Mouse (Mus musculus): ENCODE measurements around the gene Aqp9.
"Not testable (repeated sequence)": the region's sequence is repeated elsewhere in the genome, so short reads cannot be mapped to it uniquely, and the experiment has no call there.

The Aqp9 gene

GRCm38 (mm10) chr9:71135073-71135472, 33.4 kb downstream of the Aqp9 start:
- DNase-seq: no peak

- no peak for DNase-seq
Observed at GRCm38 (mm10) chr9:71133190-71133589, 35.3 kb downstream of the Aqp9 start.

DNA sequence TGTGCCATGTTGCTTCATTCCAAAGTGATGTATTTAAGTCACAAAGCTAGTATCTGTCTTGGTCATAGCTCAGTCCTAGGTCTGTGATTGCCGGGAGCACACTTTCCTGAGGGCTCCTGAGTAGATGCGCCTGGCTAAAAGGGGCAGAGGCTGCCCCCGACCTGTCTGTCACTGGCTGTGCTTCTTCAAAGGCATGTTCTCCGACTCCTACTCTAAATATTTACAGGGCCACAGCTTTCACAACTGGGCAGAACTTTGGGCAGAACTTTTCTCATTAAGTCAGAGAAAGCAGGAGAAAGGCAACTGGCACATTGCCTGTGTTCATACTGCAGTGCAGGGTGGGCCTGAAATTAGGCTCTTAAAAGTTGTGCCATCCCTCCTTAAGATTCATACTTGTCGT, 36.7 kb downstream of the Aqp9 start:
- DNase-seq: no peak

DNA sequence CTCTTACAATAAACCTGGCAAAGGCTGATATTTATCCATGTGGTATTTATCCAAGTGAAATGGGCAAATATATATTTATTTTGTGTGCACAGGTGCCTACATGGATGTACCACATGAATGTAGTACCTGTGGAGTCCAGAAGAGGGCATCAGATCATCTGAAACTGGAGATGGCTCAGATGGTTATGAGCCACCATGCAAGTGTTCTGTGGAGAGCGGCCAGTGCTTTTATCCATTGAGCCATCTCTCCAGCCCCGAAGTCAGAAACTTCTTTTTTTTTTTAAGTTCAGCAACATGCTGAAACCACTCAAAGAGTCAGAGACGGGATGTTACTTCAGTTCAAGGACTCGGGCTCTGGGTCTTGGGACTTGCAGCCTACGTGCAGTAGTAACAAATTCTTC, 39.6 kb downstream of the Aqp9 start:
- DNase-seq: peak; percentile 33 to 39

- no peak for DNase-seq
Observed at GRCm38 (mm10) chr9:71126205-71126604, 42.3 kb downstream of the Aqp9 start.

DNA sequence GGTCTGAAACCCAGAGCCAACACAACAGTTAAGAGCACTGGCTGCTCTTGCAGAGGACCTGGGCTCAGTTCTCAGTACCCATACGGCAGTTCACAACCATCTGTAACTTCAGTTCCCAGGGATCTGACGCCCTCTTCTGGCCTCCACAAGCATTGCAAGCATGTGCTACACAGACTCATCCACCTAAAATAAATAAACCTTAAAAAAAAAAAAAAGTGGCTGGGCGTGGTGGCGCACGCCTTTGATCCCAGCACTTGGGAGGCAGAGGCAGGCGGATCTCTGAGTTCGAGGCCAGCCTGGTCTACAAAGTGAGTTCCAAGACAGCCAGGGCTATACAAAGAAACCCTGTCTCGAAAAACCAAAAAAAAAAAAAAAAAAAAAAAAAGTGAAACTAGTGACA, 45.4 kb downstream of the Aqp9 start:
- not testable (repeated sequence) for DNase-seq

GRCm38 (mm10) chr9:71120924-71121323, 47.6 kb downstream of the Aqp9 start:
- DNase-seq: no peak

DNA sequence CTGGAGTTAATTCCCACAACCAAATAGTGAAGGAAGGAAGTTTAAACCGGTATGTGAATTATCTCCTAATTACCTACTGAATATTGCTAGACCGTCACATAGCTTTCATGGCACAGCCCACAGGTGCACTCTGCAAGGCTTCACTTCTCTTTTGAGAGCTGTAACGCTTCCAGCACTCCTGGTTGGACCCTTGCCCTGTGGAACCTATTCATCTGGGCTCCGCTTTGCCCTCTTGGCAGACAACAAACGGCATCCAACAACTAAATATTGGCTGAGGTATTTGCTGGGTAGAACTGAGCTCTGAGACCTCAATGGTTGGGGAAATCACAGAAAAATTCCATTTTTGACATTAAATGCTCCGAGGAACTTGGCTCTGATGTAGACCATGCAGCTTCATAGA, 55.3 kb downstream of the Aqp9 start:
- no peak for DNase-seq

GRCm38 (mm10) chr9:71103521-71103920, 65.0 kb downstream of the Aqp9 start:
- DNase-seq: no peak

- DNase-seq: no peak
Observed at GRCm38 (mm10) chr9:71094066-71094465, 74.4 kb downstream of the Aqp9 start.

DNA sequence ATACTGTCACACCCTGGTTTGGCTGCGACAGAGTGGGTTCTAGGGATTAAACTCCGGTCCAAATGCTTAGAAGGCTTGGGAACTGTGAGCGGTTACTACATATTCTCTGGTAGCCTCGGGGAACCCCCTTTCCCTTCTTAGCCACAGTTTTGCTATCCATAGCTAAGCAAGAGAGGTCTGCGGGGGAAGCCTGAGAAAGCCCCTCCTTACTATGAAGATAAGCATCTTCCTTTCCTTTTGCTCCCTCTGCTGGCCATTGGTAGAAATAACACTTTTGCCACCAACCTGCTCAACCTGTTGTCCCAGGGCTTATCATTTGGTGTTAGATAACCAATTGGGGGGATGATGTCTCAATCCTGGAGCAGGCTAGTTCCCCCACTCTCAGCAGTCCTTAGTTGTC, 76.4 kb downstream of the Aqp9 start:
- DNase-seq: peak in 1 of 2 experiments; percentile 36

- DNase-seq: no peak
Observed at GRCm38 (mm10) chr9:71079201-71079600, 89.3 kb downstream of the Aqp9 start.

GRCm38 (mm10) chr9:71077251-71077825, 91.1 kb downstream of the Aqp9 start:
- DNase-seq: no peak

DNA sequence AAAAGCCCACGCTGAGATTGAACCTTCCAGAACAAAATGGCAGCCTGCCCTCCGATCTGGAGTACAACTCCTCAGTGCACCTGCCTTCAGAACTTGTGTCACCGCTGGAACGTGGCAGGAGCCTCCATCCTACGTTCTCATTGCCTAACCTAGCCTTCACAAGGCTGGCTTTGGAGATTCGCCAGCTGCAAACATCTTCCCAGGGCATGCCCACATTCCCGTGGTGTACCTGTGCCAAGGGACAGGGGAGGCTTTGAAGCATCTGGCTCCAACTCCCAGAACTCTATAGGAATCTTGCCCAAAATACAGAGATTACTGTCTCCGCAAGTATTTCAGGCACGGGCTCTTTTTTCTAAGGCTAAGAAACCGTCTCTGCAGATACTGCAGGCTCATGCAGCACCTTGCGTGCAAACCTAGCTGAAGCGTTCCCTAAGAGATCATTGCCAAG, 92.3 kb downstream of the Aqp9 start:
- peak; percentile 15 to 21 for DNase-seq

GRCm38 (mm10) chr9:71073831-71074230, 94.7 kb downstream of the Aqp9 start:
- DNase-seq: no peak

GRCm38 (mm10) chr9:71073076-71073475, 95.4 kb downstream of the Aqp9 start:
- DNase-seq: no peak

DNA sequence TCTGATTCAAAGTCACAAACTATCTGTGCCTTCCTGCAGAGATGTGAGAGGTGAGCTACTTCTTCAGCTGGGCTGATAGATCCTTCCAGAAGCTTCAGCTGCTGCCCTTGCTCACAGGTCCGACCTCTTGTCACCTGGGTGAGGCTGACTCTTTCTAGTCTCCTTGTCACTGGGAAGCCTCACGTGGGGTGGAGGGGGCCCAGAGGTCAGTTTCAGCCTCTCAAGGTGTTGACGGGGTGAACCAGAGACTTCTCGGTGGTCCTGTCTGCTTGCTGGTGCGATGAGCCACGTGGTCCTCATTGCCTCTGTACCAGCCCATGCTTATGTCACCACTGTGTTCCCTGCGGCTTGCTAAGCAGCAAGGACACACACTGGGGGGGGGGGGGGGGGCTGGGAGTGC, 96.0 kb downstream of the Aqp9 start:
- no peak for DNase-seq

- DNase-seq: no peak
Observed at GRCm38 (mm10) chr9:71071581-71072330, 96.7 kb downstream of the Aqp9 start.

DNA sequence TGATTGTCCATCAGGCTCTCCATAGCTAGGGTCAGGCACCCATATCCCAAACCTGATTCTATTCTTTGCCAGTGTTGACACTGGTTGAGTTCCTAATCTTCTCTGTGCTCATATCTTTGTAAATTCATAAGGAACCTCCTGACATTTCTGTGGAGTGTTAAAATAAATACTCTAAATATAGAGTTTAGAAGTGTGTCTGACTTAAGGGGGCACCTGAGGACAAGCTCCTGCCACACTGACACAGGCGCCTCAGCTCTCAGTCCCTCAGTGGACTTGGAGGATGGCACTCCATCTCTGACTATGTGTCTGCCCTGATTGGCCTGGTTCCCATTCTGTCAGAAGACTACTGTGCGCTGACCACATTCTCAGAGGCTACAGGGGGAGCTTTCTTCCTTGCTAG, 97.9 kb downstream of the Aqp9 start:
- DNase-seq: no peak

- no peak for DNase-seq
Observed at GRCm38 (mm10) chr9:71068866-71069390, 99.6 kb downstream of the Aqp9 start.

DNA sequence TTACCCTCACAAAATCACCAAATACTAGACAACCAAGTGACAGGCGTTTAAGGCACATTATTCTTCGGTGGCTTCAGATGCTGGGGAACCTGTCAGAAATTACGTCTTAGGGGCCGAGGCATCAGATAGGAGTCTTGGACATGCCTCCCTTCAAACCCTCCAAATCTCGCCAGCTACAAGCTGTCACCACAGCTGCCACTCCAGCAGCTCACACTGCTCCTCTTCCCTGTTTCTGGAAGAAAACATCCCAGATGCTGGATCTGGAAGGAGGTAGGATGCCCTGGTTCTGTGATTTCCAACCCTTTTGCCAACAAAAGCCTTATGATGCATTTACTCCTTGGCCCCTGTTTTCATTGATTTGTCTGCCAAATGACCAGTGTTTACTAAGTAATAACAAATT, 101.3 kb downstream of the Aqp9 start:
- no peak for DNase-seq

- no peak for DNase-seq
Observed at GRCm38 (mm10) chr9:71066491-71066890, 102.0 kb downstream of the Aqp9 start.

DNA sequence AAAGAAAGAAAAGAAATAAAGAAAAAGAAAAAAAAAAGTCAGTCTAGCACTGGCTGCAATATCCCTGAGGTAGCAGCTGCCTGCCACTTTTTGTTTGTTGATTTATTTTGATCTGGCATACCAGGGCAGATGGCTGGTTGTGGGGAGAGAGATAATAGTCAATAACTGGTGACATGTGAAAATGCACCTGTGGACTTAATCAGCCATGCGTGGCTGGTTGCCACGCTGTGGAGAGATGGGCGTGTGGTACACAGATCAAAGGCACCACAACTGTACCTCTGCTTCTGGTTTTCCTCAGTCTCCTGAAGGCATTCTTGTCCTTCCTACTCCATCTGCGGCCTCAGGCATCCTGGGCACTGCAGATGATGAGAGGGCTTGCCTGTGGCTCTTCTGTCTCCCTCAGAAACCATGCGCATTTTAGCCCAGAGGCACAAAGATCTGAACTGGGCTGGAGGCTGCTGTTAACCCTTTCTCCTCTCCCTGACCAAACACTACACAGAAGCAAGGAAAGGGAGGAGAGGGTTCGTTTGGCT, 103.1 kb downstream of the Aqp9 start:
- no peak for DNase-seq

- DNase-seq: no peak
Observed at GRCm38 (mm10) chr9:71064291-71064840, 104.1 kb downstream of the Aqp9 start.
